Mouse (Mus musculus) testis, adult 2 months (tissue): ENCODE results near the gene Insyn1. TPM values are rescaled to one million over a fixed set of nuclear protein-coding genes. Genes with fewer than 3 reads are reported as not detected.

Experiments used
- H3K27ac ChIP-seq: fragments of 200-500 bp; 2 replicates; pipeline ENCODE4 v1.5.1; 2012; ENCODE audit warnings: low read depth, low read length; ENCODE audit not compliant: control insufficient read depth, insufficient read depth
- H3K27me3 ChIP-seq: fragments of 200-500 bp; 2 replicates; pipeline ENCODE4 v1.6.1; 2012; ENCODE audit warnings: mild to moderate bottlenecking, low read length, moderate library complexity; ENCODE audit not compliant: control insufficient read depth, insufficient read depth
- H3K36me3 ChIP-seq: fragments of 200-500 bp; 2 replicates; pipeline ENCODE4 v1.6.1; 2012; ENCODE audit warnings: mild to moderate bottlenecking, low read length; ENCODE audit not compliant: control insufficient read depth, insufficient read depth
- H3K4me1 ChIP-seq: fragments of 200-500 bp; 2 replicates; pipeline ENCODE4 v1.6.1; 2012; ENCODE audit warnings: low read length; ENCODE audit not compliant: control insufficient read depth, insufficient read depth
- H3K4me3 ChIP-seq: fragments of 200-500 bp; 2 replicates; pipeline ENCODE4 v1.5.1; 2012; ENCODE audit warnings: low read depth, mild to moderate bottlenecking, low read length, moderate library complexity, mixed read lengths; ENCODE audit not compliant: control insufficient read depth
- CTCF ChIP-seq: fragments of 200-500 bp; IDR thresholded peaks from 2 replicates; pipeline ENCODE4 v1.5.1; 2012; ENCODE audit warnings: low read depth, mild to moderate bottlenecking, inconsistent platforms, low read length, moderate library complexity; ENCODE audit not compliant: control insufficient read depth, insufficient read depth, insufficient replicate concordance
- POLR2A ChIP-seq: fragments of 200-500 bp; IDR thresholded peaks from 2 replicates; pipeline ENCODE4 v1.6.1; 2012; ENCODE audit warnings: low read depth, mild to moderate bottlenecking, inconsistent platforms, low read length, moderate library complexity; ENCODE audit not compliant: control insufficient read depth
- polyA plus RNA-seq: library from polyadenylated mRNA; depleted of rRNA; stranded (reverse); fragments of >200 nt; gene quantifications from 2 replicates; pipeline ENCODE4 v1.2.3, GENCODE M21; 2012

Insyn1 gene
- polyA plus RNA-seq, 1 experiment, result 1.4 TPM

DNA sequence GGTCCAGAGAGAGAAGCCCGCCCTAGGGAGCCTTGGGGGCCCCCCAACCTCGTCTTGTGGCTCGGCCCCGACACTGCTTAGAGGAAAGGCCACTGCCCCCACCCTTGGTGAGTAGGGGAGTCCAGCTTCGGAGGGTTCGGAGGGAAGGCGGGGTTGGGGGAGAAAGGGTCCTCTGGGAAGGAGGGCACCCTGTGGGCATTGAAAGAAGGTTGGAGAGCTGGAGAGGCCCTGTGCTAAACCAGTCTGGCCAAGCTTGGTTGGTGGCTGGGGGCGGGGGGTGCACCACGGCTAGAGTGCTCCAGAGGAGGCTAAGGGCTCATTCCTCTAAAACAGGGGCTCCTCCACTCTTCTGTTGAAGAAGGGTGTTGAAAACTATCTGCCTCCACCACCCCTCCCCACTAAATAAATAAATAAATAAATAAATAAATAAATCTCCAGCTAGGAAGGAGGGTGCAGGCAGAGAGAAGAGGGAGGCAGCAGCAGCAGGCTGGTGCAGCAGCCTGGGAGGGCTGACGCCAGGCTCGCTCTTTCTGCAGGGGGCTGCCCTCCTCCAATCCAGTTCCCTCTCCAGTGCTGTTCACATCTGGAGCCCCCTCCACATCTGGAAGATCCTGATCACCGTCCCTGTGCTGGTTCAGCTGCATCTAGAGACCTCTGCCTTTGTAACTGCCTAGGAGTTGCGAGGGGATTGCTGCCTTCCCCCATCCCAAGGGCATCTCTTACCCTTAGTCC is 896 bp downstream of the Insyn1 start:
- Histone ChIP-seq H3K4me3 (no peak overlapping the region; the same call in 1 of the 2 replicates), H3K27me3 (no peaks in the 10 kb centered on the region), H3K4me1 (peaks cover 15% of the 10 kb centered on the region), H3K36me3 (no peaks in the 10 kb centered on the region), H3K27ac (no peak overlapping the region)
- TF ChIP-seq POLR2A (no peak), CTCF (no peak)

DNA sequence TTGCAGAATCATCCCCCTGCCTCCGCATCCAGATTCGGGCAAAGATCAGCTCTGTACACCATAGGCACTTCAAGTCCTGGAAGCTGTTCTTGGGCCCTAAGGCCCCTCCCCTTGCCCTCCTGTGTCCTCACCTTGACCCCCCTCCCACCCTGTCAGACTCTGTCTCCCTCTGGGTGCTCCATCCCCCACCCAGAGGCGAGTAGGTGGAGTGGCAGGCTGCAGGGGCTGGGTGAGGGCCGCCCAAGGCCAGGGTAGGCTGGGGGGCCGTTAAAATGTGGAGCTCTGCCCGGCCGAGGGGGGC is 1.4 kb downstream of the Insyn1 start:
- TF ChIP-seq CTCF (no peak), POLR2A (no peak)
- Histone ChIP-seq H3K4me3 (no peak overlapping the region), H3K4me1 (peaks cover 15% of the 10 kb centered on the region), H3K27ac (no peak overlapping the region), H3K36me3 (no peaks in the 10 kb centered on the region), H3K27me3 (no peaks in the 10 kb centered on the region)

DNA sequence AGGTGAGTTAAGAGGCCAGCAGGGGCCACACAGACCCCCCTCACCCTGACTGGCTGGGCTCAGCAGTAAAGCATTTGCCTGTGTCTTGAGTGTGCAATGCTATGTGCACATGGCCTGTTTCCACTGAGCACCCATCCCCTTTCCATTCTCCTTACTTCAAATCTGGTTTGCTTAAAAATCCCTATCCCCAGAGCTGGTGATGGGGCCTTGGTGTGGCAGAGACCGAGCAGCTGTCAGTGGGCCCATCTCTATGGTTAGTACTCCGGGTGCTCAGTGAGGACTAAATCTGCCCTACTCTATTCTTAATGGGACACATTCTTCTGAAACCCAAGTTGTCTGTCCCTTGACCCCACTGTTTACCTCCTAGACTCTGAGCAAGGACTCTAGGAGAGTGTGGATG is 2.0 kb downstream of the Insyn1 start:
- TF ChIP-seq POLR2A (no peak), CTCF (no peak)
- H3K4me1 ChIP-seq, result peaks cover 15% of the 10 kb centered on the region
- no peaks in the 10 kb centered on the region for H3K27me3 ChIP-seq
- no peak overlapping the region for H3K4me3 ChIP-seq
- H3K36me3 ChIP-seq, result no peaks in the 10 kb centered on the region
- H3K27ac ChIP-seq, result no peak overlapping the region

DNA sequence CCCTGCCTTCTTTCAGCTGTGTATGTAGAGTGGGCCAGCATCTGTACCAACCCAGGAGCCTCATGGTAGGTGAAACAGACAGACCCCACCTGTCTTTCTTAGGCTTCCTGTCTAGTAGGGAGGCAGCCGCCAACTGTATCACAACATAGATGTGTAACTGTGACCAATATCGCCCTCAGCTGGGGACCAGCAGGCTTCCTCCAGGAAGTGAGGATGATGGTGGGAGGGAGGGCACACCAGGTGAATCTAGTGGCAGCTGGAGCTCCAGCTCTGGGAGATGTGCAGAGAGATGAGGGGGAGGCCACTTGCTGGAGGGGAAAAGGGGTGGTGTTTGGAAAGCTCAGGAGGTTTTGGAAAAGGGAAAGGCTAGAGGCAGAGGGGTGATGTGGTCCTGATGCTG is 6.6 kb downstream of the Insyn1 start:
- Histone ChIP-seq H3K27me3 (no peaks in the 10 kb centered on the region), H3K4me1 (peaks cover under 1% of the 10 kb centered on the region; the same call in 1 of the 2 replicates)

DNA sequence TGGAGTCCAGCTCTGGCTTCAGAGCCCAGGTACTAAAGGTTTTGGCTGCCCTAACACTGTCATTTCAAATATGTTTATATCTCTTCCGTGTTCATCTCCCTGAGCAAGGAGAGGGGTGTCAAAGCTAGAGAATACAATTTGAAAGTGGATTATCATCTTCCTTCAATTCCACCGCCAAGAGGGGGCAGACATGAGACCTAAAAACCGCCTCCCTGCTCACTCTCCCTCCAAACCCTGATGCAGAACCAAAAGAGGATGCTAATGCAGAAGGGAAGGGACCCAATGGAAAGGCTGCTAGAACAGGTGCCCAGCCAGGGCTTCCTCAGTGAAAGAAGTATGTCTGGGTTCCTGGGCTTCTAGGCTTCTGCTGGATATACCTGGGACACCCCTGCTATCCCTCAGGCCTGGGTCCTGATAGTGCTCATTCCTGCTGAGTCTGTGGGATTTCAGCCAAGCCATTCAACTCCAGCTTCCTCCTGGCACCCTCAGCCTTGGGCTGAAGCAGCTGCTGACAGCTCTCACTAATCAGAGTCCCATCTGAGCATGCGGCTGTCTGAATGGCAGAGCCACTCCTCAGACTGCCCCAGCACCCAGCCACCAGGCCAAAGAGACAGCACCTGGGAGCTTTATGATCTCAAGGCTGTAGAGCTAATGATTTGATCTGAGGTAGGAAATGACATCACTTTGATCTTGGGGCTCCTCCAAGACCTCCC is 8.2 kb downstream of the Insyn1 start:
- TF ChIP-seq CTCF (no peak), POLR2A (no peak)
- Histone ChIP-seq H3K4me3 (no peak overlapping the region), H3K4me1 (no peaks in the 10 kb centered on the region), H3K36me3 (no peaks in the 10 kb centered on the region), H3K27ac (no peak overlapping the region), H3K27me3 (no peaks in the 10 kb centered on the region)

More for the DNA sequence above, 6.6 kb downstream of the Insyn1 start:
- TF ChIP-seq POLR2A (no peak), CTCF (no peak)
- no peak overlapping the region for H3K4me3 ChIP-seq
- H3K27ac ChIP-seq, result no peak overlapping the region
- no peaks in the 10 kb centered on the region for H3K36me3 ChIP-seq

DNA sequence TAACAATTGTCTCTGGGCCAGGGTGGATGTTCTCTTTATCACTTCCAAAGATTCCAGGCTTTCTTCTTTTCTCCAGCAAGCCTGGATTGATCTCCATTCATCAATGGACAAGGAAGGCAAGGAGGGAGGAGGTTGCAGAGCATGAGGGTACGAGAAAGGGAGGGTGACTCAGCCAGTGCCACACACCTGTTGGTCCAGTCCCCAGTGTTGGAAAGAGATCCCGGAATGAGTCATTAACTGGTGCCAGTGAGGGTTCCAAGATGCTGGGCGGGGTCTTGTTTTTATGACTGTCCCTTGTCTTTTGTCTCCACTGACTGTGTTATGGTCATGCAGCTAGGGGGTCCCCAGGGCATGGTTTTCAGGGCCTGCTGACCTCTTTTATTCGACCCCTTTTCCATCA is 9.5 kb downstream of the Insyn1 start:
- H3K4me1 ChIP-seq, result no peaks in the 10 kb centered on the region
- TF ChIP-seq POLR2A, result no peak
- TF ChIP-seq CTCF, result no peak
- no peak overlapping the region for H3K27ac ChIP-seq
- H3K36me3 ChIP-seq, result no peaks in the 10 kb centered on the region
- no peaks in the 10 kb centered on the region for H3K27me3 ChIP-seq
- no peak overlapping the region for H3K4me3 ChIP-seq

DNA sequence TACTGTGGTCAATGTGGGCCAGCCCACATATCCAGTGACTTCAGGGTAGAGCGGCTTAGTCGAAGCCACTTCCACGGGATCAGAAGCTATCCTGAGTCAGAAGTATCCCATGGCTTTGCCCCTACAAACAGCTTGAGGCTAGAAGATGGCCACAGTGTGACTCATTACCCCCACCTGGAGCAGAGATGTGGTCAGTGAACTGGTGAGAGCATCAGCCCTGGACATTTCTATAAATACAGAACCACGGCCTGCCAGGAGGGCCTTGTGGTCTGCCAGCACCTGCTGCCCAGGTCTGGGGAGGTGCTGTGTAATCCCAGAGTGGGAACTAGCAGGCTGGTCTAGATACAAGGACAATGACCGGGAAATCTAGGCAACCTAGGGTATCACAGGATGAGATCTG is 12.5 kb downstream of the Insyn1 start:
- H3K27me3 ChIP-seq, result no peaks in the 10 kb centered on the region
- no peak for TF ChIP-seq POLR2A
- no peak for TF ChIP-seq CTCF
- H3K36me3 ChIP-seq, result no peaks in the 10 kb centered on the region
- no peak overlapping the region for H3K4me3 ChIP-seq
- H3K4me1 ChIP-seq, result no peaks in the 10 kb centered on the region
- no peak overlapping the region for H3K27ac ChIP-seq
